Mouse (Mus musculus): ENCODE data around the gene Dicer1. TPM values are rescaled to one million over a fixed set of nuclear protein-coding genes. Genes with fewer than 3 reads are reported as not detected.
"Not testable (repeated sequence)": the region's sequence is repeated elsewhere in the genome, so short reads cannot be mapped to it uniquely, and the experiment has no call there.

Gene Dicer1
- total RNA-seq, 2 experiments from 2014 or later = 63.3 to 65.4 TPM

DNA sequence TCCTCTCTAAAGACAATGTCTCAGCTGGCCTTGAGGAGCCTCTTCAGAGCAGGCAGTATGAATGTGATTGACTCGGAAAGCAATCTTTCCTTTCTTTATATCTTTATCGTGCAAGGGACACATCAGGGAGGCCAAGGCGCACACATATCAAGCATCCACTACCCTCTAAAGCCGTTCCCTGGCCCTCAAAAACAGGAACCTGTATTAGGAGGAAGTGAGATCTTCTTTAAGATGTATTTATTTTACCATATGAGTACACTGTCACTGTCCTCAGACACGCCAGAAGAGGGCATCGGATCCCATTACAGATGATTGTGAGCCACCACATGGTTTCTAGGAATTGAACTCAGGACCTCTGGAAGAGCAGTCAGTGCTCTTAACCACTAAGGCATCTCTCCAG, 9.5 kb downstream of the Dicer1 start:
- no peak for DNase-seq (ENCODE audit: low spot score in 2 of 2)

DNA sequence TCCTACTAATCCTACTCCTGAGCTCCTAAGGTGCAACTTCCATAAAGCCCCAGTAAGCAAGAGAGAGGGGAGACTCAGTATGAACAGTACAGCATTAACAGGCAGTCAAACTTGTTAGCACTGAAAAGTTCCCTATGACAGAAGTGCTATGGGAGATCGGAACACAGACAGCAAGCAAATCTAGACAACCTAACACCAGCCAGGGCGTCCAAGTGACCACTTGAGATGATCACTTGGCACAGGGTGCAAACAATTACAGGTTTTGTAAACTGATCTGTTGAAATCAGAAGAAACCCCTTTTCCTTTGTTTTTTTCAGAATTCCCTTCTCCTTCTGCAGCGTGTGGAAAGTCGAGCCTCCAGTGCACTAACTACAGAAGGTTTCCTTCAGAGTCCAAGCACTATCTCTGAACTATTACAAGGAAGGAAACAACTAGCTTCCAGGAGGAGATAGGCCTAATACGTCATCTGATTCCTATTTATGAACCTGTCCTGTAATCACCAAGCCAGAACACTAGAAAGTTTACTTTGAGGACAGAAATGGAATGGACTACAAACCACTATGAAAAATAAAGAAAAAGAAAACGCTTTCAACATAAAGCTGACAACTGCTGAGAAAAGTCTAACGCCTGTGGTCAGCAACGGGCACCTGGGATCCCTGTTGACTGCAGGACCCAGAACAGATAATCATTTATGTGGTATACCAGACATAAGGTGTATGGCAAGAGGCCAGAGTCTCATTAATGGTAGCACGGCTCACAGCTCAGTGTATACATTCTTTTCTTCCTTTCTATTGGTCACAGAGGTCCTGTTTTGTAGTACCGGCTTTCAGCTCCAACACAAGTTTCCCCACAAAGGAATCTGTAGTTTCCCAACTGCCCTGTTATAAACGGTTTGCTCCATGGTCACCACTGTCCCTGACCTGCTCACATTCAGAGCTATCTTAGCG, 10.6 kb downstream of the Dicer1 start:
- DNase-seq (ENCODE audit: low spot score in 2 of 2) = no peak

DNA sequence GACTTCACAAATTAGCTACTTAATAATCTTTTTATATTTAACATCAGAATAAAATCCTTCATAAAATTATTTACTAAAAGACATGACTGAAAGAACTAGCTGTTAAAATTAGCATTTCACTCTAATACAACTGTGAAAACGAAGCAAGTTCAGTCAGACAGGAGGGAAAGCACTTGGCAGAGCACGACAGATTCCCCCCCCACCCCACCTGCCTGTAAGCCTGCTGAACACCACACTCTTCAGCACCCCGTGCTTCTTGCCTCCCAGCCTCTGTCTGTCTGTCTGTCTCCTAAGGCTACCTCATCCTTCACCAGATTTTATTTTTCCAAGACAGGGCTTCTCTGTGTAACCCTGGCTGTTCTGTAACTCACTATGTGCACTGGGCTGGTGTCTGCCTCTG, 12.8 kb downstream of the Dicer1 start:
- DNase-seq (ENCODE audit: low spot score in 2 of 2) = no peak

DNA sequence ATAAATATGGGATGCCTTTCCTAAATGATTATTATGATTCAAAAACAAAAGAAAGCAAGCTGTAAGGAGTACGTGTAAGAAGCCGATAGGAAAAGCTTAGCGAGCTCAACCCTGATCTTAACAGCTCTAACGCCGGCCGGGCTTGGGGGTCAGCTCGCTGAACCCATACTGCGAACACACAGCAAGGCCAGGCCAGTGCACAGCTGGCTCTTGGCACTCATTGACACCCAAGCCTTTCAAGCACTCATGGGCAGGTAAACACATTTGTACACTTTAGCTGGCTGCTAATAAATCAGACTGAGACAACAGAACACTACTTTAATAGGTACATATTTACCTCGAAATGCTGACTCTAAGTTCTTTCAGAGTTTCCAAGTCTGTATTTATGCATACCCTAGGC, 13.3 kb downstream of the Dicer1 start:
- no peak for DNase-seq (ENCODE audit: low spot score in 2 of 2)

DNA sequence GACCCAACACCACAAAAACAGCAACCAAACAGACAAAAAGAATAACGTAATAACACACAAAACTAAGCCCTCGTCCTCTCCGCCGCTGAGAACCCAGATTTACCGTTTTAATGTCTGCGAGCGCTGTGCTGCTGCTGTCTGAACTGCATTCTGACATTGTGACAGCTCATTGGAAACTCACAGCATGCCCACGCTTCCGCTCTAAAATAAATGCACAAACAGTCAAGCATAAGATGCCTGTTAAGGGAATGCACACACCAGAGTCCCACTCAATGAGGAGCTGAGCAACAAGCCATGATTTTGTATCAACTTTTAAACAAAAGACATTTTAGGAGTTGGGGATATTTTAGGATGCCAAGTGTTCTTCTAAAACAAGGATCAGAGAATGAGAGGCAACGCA, 14.1 kb downstream of the Dicer1 start:
- DNase-seq (ENCODE audit: low spot score in 2 of 2) = no peak

DNA sequence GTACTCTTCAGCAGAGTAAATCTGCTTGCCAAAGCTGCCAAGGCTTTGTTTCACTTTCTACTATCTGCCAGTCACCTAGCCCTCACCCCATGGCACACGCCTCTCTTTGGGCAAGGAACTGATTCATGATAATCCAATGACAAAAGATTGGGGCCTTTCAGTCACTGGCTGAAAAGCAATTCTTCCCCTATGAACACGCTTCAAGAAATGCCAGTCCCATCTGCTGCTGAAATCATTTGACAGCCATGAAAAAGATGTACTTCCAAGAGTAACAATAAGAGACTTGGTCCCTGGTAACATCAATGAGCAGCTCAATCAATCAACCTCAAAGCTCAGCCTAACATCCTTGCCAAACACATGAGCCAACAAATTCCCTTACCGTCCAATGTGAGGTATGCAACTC, 15.8 kb downstream of the Dicer1 start:
- no peak for DNase-seq (ENCODE audit: low spot score in 2 of 2)

DNA sequence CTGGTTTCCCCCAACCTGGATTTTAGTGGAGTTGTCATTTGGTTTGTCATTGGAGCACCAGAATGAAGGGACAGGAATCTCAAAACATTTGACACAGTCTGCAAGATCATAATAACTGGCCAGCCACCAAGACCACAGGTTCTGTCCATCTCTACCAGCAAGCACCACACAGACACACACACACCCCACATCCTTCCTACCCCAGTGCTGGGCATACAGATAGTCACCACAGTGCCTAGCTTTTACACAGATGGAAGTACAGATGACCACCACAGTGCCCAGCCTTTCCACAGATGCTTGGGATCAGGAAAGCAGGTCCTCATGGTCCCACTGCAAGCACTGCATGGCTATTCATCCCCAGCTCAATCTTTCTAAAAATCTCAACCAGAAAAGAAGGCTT, 18.6 kb downstream of the Dicer1 start:
- DNase-seq (ENCODE audit: low spot score in 2 of 2) = no peak

DNA sequence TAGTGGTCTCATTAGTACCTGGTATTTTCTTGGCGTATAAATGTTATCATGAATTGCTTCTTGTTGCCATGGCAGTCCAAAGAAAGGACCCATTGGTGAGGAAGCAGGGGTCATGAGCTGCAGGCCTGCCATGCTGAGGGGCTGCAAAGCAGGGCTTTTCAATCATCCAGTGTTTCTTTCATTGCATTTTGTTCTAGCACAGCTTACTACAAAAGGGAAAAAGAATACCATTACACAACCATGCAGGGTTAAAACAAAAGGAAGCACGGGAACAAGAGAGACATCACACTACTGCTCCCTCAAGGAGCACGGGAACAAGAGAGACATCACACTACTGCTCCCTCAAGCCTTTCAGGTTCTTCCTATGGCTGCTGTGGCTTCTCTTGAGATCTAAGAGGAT, 20.0 kb downstream of the Dicer1 start:
- DNase-seq (ENCODE audit: low spot score in 2 of 2) = no peak

DNA sequence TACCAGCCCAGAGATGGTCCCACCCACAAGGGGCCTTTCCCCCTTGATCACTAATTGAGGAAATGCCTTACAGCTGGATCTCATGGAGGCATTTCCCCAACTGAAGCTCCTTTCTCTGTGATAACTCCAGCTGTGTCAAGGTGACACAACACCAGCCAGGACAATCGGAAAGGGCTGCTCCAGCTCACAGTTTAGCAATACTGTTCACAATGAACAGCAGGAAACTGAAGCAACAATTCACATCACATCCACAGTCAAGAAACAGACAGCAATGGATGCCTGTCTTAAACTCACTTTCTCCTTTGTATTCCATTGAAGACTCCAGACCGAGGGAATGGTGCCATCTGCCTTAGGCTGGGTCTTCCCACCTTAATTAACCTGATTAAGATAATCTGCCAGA, 25.3 kb downstream of the Dicer1 start:
- not testable (repeated sequence) for DNase-seq (ENCODE audit: low spot score in 2 of 2)

DNA sequence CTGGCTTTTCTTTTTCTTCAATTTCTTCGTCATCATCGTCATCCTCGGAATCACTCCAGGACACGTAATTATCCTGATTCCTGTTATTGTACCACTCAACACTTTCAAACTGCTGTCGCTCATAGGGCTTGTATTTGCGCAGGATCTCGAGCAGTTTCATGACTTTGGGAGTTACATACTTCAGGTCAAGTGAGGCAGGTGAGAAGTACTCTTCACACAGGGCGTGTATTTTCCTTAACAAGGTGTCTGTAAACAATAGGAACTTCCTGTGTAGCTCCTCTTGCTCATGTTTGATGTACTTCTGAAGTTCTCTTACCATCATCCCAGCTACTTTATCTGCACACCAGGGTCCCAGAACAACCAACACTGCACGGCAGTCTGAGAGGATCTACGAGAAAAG, 29.7 kb downstream of the Dicer1 start:
- DNase-seq (ENCODE audit: low spot score in 2 of 2) = no peak

DNA sequence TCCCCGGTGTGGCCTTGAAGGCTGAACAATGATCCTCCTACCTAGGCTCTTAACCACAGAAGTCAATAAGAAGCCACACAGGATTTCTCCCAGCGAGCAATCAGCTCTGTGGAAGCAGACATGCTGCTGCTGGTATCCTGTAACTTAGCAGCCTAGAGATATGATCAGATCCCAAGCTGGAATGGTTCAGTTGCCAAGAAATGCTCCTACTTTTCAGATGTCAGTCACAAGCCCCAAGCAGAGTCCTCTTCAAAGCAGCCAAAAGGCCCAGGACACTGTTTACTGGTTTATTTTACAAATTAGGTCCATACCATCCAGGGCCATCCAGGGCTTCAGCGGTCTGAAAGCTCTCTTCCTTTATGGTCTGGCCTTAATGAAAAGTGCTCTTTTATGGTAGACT, 30.7 kb downstream of the Dicer1 start:
- DNase-seq (ENCODE audit: low spot score in 2 of 2) = no peak

DNA sequence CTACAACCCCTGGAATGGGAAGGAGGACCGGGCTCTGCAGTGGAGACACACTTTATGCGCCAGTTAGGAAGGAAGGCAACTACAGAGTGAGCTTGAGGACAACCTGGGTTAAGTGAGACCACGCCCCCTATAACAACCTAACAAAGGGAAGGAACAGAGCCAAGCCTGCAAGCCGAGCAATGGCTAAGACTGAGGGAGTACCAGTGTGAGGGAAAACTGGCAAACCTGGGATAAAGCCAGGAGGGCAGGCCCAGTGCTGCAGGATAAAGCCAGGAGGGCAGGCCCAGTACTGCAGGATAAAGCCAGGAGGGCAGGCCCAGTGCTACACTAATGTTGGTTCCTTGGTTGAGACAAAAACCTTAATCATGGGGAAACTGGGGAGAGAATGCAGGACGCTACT, 32.8 kb downstream of the Dicer1 start:
- no peak for DNase-seq (ENCODE audit: low spot score in 2 of 2)

DNA sequence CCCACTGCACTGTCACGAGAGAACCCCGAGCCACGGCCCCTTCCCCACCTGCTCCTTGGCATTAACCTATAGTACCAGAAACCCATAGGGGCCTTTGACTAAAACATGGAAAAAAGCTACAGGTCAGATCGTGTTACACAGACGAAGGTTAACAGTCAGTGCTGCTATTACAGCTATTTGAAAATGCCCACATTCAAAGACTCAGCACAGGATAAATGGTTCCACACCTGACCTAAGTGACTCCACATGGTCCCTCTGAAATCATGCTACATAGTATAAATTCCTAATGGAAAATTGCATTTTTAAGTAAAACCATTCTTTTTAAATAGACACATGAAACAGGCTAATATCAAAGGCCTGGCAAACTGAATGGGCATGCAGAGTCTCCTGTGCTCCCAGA, 35.3 kb downstream of the Dicer1 start:
- DNase-seq (ENCODE audit: low spot score in 2 of 2) = no peak

DNA sequence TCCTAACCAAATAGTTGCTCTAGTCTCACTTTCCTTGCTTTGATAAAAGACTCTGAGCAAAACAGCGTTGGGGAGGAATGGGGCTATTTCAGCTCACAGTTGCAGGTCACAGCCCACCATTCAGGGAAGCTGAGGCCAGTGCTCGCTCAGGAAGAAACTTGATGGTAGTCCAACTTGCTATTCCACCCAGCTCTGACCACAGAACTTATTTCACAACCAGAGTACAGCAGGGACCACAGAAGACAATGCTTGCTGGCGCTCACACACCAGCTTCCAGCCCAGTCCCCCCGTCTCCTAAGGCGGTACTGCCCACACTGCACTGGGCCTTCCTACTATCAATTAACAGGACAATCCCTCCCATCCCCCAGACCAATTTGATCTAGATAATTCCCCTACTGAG, 36.3 kb downstream of the Dicer1 start:
- no peak for DNase-seq (ENCODE audit: low spot score in 2 of 2)

DNA sequence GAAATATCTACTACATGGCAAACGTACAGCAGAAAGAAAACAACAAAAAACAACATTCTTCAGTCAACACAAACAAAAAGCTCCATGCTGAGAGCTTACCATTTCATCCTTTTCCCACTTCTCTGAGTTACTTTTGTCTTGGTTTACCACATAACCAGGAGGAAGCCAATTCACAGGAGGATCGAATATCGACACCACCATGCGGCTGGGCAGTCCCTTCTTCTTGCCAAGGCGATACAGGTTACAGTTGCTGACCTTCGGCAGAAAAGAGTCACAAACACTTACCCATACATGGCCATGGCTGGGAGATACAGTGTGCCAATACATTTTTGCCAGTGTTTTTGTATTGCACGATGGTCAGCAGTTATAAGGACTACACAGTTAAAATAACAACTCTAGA, 51.5 kb downstream of the Dicer1 start:
- DNase-seq (ENCODE audit: low spot score in 2 of 2) = no peak

DNA sequence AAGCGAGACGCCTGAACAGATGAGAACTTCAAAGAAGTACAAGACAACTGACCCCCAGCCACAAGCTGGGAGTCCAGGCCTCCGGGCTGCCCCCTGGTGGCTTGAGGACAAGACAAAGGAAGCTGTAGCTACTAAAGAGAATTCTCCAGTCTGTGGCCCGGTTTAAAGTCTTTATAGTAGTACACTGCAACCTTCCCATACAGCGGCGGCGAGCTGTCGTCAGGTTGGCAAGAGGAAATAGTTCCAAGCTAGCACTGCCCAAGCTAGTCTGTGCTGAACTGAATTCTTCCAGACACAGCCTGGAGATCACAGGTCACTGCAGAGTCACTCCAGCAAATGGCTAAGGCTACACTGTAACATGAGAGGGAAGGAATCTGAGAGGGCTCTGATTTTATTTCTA, 52.0 kb downstream of the Dicer1 start:
- peak; percentile 65 to 75 for DNase-seq (ENCODE audit: low spot score in 2 of 2)

DNA sequence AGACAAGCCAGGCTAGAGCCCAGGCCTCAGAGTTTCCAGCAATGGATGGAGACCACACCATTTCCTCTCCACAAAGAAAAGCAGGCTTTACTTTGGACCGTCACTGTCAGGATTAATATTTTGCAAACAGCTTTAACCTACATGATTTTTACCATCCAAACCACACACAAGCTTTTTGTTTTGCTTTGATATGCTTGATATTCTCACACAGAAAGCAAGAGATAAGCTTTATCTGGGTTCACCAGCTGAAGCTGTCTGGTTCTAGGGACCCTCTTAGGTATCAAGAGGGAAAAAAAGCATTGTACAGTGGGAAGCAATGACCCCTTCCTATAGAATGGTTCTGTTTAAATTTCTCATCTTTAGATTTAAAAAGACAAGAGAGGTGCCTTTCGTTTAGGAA, 56.2 kb downstream of the Dicer1 start:
- DNase-seq (ENCODE audit: low spot score in 2 of 2) = no peak

DNA sequence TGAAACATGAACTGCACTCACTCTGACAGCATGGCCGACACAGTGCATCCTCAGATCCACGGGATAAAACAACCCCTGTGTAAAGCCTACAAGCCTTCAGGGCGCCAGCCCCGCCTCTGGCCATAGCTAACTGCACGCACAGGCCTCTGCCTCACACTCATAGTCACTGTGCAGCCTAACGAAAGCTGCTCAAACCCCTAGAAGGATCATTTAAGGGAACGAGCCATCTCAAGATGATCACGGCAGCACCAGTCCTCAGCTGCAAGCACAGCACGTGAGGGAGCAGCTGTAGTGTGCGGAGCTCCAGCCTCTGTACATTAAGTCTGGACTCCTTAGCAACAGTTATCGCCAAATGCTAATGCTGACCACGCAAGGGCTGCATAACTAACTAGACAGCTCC, 58.9 kb downstream of the Dicer1 start:
- no peak for DNase-seq (ENCODE audit: low spot score in 2 of 2)

DNA sequence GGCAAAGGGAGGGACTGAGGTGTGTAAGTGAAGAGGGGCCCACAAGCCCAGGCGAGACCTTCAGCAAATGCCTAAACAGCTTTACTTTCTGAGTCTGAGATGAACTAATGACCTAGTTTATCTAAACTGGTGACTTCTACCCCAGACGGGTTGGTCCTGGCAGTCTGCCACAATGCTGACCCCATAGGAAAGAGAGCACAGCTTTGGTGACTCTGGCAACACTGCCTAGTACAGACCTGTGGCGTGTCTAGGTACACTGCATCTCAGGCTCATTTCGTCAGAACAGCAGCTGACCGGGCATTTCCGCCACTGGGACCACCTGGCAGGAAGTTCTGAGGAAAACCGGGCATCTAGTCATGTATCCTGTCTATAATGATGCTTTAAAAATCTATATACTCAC, 61.3 kb downstream of the Dicer1 start:
- DNase-seq (ENCODE audit: low spot score in 2 of 2) = no peak

DNA sequence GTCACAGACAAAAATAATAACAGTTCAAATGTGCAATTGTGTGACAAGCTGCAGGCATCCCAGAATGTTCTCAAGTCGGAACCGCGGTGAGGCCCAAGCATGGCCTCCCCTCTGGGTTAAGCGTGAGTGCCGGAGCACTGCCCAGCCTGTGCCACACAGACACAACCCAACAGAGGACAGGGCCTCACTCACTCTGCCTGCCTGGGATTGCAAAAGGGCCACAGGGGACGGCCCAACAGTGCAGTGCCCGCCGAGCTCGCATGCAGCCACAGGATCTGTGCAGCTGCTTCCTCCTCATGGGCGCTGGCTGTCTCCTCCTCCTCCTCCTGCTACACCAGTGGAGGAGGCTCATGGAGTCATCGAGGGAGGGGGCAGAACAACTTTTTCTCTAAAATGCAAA, 62.9 kb downstream of the Dicer1 start:
- no peak for DNase-seq (ENCODE audit: low spot score in 2 of 2)

DNA sequence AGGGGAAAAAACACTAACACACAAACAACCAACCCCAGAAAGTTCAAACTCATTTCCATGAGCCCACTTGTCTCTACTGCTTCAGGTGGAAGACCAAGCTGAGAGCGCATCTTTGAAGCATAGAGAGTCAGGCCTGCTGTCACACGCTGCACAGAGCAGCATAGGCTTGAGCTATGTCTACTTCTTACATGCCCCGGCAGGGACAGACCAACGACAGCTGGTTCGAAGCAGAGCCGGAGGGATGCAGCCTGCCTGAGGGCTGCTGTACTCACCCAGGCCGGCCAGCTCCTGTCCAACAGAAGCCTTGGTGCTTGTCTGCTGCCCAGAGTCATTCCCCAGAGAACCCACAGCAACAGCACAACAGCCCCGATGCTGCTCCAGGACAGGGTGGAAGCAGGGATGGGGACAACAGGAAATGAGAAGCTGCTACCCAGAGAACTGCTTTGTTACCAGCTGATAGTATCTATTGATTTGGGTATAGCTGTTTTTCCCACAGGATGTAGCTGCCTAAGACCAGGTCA, 67.3 kb downstream of the Dicer1 start:
- DNase-seq (ENCODE audit: low spot score in 2 of 2) = no peak

DNA sequence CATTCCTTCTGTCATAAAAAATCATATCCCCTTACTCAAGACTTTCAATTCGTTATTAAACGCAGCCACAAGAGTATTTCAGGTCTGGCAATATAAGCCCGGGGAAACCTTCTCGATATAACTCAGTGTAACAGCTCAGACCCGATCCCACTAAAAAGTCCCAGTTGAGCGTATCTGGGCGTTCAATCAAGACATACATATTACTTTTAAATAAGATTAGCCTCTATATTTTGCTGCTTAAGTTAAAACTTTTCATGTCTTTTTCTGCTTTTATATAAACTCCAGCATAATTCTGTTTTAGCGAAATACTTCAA, 72.0 kb downstream of the Dicer1 start:
- DNase-seq (ENCODE audit: low spot score in 2 of 2) = no peak

DNA sequence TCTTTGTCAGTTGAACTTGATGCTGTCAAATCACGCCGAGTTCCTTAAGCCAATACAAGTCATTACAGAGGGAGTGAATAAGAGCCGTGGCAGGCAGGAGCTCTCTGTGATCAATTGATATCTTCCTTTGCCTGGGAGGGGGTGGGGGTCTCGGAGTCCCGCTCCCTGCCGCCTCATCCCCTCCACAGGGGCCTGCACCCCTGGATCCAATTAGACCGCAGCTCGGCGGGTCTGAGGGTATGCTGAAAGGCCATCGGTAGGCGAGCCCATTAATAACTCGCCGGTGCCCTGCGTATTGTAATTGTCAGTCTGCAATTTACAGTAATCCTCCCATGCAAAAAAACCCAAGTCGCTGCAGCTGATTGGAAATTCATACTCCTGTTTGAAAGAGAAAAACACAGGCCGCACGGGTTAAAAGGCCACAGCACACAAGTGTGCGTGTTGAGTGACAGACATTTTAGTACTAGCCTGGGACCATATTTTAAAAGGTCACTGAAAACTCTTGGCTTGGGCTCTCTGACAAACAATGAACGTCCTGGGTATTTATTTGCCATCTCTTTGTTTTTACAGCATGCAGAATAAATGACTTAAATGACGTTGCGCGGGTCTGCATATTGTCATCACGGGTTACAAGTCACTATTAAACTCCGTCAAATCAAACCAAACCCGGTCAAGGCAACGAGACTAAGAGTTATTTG, 72.5 kb downstream of the Dicer1 start:
- no peak for DNase-seq (ENCODE audit: low spot score in 2 of 2)

Data from layer of hippocampus, postnatal 10 days (tissue).